Mouse (Mus musculus): ENCODE data around the gene Gm1140. TPM values are rescaled to one million over a fixed set of nuclear protein-coding genes. Genes with fewer than 3 reads are reported as not detected.

The Gm1140 gene
- polyA plus RNA-seq (2012; rRNA removed; ENCODE audit: low replicate concordance) = not detected in 2 replicates

DNA sequence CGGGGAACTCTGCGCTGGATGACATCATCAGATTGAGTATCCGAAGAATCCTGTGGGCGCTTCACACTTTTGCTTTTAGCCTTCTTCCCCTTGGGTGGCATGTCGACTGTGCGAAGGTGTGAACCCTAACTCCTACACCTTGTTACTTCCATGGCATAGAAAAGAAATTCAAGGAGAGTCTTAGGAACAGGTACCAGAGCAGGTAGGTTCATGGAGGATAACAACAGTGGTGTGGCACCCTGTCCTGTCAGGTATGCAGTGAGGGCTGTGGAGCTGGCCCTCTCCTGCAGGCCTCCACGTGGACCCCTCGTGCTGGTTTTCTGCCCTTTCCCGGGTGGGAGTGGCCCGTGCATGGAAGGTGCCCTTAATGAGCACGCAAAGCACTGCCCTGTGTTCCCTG lies at the start of gene Gm1140:
Gm1140 (minus strand) TSS at position 101 of the 400 bp plus-strand sequence.

DNA sequence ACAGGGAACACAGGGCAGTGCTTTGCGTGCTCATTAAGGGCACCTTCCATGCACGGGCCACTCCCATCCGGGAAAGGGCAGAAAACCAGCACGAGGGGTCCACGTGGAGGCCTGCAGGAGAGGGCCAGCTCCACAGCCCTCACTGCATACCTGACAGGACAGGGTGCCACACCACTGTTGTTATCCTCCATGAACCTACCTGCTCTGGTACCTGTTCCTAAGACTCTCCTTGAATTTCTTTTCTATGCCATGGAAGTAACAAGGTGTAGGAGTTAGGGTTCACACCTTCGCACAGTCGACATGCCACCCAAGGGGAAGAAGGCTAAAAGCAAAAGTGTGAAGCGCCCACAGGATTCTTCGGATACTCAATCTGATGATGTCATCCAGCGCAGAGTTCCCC lies 2.0 kb upstream of the Gm1140 start, which contains the start of gene Gm14692:
Gm14692 (plus strand) TSS at position 301 of the 400 bp plus-strand sequence.

Other genes starting within 250 kb of the Gm1140 start
- not detected in 2 replicates for gene Gm14692, start 2.1 kb upstream of the Gm1140 start, polyA plus RNA-seq (2012; rRNA removed; ENCODE audit: low replicate concordance)
- gene 4933436I01Rik, start 227.9 kb upstream of the Gm1140 start, polyA plus RNA-seq (2012; rRNA removed; ENCODE audit: low replicate concordance) = not detected in 2 replicates

All from mammary gland, adult 2 months (tissue).